Mouse (Mus musculus) frontal cortex, postnatal 36 days (tissue): ENCODE data around the gene Zbtb3.
A peak's percentile ranks its signal among the peaks of the same experiment; 100 is the strongest.

Experiments
- DNase-seq, 2 experiments: peaks; one replicate each; pipeline ENCODE4 v3.0.0; 2022; ENCODE audit warnings: low spot score in 2 of 2

The Zbtb3 gene

DNA sequence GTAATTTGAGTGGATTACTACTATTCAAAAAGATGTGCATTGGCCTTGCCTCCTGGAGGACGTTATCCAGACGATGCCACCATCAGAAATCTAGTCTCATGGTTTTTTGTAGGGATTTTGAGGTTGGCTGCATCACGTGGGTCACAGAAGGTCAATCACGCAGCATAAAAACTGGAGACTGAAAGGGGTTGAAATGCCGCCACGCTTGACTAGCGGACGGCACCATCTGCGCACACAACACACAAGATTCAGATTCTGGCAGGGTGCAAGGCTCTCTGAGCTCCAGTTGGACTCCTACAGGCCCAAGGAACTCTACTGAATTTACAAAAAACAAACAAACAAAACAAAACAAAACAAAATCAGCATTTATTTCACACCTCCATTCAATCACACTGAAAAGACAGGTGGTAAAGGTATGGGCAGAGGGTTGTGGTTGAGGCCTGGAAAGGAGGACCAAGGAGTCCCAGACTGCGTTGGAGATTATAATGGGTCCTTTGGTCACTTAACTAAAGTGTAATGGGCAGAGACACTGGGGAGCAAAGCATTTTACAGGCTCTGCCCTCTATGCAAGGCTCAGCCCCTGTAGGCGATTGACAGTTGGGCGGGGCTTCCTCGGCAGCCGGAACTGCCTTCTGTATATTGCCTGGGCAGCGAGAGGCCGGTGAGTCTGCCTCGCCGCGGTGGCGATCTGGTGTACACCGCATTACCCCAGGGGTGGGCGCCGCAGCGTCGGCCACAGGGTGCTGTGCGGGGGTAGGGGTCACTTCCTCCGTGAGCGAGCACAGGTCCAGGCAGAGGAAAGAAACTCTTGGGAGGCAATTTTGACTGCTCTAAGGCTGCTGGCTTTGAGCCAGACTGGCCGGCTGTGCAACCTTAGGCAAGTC is 37.8 kb downstream of the Zbtb3 start:
- peak; percentile 69 to 80 for DNase-seq

DNA sequence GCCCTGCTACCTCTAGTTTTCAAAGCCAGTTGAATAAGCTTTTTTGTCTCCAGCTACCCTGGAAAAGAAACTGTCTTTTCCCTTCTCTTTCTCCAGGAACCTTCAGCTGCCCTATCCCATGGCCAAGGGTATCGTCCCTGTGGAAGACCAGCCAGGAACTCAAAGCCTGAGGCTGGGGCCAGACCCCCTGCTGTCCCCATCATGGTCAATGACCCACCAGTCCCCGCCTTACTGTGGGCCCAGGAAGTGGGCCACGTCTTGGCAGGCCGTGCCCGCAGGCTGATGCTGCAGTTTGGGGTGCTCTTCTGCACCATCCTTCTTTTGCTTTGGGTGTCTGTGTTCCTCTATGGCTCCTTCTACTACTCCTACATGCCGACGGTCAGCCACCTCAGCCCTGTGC is 38.7 kb downstream of the Zbtb3 start:
- DNase-seq = no peak

DNA sequence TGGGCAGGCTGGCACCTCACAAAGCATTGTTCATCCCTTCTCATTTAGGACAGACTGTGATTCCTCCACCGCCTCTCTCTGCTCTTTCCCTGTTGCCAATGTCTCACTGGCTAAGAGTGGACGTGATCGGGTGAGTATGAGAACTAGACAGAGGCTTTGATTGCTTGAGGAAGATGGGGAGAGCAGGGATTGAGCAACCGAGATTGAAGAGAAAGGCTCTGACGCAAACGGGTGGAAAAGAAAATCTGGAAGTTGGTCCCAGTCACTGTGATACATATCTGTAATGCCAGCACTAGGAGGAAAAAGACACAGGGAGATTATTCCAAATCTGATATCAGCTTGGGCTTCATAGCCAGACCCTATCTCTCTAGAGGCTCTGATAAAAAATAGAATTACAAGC is 40.6 kb downstream of the Zbtb3 start:
- DNase-seq = no peak

DNA sequence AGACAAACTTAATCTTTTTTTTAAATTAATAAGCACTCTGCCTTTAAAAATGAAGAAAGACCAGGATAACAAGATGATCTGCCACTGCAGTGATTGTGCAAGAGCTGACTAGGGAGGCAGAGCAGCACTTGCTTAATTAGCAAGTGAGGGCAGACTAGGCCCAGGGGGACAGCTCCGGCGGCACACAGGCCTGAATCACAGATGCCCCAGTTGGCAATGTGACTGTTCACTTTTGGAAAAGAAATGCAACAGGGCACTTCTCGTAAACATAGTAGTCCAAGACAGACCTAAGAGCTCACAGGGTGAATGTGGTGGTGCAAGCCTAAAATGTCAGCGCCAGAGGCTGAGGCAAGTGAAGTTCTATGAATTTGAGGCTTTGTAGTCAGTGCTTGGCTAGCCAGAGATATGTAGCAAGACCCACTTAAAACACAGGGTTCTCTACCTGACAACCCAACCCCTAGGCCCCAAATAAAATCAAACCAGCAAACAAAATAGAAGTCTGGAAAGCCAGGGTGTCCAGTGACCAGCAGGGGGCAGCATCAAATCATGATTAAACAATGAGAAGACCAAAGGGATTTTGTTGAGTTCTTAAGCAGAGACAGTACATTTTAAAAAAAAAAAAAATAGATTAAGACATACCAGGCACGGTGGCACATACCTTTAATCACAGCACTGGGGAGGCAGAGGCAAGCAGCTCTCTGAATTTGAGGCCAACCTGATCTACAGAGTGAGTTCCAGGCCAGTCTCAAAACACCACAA is 42.2 kb downstream of the Zbtb3 start:
- peak; percentile 71 to 82 for DNase-seq

DNA sequence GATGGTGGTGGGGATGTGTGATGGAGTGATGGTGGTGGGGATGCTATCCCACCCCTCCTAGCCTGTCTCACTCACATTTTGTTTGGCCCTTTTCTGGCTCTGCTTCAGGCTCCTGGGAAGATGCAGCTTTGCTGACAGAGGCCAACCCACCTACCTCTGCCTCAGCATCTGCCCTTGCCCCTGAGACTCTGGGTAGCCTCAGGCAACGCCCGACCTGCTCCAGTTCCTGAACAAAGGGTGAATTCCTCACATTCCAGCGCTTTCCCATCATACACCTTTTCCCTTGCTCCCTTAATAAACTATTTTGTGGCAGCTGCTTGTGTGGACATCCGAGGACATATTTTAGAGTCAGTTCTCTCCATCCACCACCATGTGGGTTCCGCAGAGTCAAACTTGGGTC is 46.0 kb downstream of the Zbtb3 start:
- DNase-seq = no peak

DNA sequence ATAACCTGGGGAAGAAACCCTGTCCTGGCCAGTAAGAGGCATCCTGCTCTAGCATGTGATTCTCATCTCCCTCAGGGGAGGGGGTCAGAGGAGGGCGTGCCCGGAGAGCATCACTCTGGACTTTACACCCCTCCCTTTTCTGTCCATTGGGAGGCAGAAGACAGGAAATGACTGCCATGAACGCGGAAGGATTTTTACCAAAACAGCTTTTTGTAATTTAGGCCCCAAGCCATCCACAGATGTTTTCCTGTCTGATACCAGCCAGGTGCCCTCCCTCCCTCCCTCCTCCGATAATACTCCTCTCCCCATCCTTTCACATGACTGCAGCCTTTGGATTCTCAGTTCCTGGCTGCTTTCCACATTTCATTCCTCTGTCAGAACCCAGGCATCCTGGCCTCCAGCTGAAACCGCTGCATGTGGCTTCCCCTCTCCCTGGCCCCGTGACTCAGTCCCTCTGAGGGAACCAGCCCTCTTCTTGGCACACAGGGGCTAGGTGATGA is 48.1 kb downstream of the Zbtb3 start, which contains the start of gene Lrrn4cl:
Gene Lrrn4cl (plus strand): TSS at position 367 of the 500 bp plus-strand sequence.
- no peak for DNase-seq

DNA sequence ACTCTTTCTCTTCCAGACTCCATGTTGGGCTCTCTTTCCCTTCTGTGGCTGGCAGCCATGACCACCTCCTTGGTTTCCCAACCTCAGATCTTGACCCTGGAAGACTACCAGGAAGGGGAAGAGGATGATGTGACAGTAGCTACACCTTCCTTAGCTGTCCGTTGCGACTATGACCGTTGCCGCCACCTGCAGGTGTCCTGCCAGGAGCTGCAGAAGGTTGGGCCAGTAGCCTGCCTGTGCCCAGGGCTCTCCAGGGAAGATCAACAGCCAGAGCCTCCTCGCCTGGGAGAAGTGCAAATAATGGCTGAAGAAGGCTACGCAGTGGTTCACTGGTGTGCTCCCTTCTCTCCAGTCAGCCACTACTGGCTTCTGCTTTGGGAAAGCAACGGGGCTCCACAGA is 49.3 kb downstream of the Zbtb3 start:
- no peak for DNase-seq

DNA sequence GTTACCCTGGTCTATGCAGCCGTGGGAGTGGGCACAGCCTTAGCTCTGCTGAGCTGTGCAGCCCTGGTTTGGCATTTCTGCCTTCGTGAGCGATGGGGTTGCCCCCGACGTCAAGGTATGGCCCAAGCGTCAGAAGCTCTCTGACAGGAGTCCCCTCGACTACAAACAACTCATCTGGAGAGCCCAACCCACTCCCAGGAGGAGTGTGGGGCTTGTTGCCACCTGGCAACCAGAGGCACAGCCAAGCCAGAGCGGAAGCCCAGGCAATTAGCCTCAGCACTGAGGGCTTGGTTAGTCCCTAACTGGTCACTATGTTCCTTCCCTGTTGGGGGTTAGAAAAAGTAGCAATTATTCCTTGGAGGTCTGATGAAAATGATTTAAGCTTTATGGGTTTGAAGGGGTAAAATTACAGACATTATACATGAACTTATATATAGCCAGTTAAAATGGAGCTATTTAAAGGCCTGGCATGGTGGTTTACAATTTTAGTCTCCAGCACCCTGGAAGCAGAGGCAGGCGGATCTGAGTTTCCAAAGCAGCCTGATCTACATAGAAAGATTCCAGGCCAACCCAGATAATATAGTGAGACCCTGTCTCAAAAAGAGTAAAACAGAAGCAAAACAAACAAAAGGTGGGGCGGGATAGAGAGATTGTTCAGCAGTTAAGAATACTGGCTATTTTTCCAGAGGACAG is 50.0 kb downstream of the Zbtb3 start:
- no peak for DNase-seq

DNA sequence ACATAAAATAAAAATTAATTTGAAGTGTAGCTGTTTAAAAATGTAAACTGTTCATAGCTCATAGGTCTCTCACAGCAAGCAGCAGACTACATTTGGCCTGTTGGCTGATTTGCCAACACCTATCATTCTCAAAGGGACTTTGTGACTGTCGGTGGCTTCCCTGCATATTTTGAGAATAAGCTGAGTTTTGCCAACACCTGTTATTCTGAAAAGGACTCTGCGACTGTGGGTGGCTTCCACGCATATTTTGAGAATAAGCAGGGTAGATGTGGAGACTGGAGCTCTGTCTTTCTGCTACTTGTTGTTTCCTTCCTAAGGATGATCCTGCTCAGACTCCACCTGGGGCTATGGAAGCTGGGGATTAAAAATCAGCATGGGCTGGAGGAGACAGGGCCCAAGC is 50.8 kb downstream of the Zbtb3 start:
- peak in 1 of 2 experiments; percentile 55 for DNase-seq
